Mouse (Mus musculus) spleen, adult 2 months (tissue): ENCODE results near the gene Sim2.

Experiments
- CTCF ChIP-seq: fragments of 200-500 bp; IDR thresholded peaks from 2 replicates; pipeline ENCODE4 v1.5.1; 2011; ENCODE audit warnings: mild to moderate bottlenecking, inconsistent platforms; ENCODE audit not compliant: insufficient read depth, insufficient read length, insufficient replicate concordance; ENCODE audit errors: extremely low read depth
- POLR2A ChIP-seq: fragments of 200-500 bp; IDR thresholded peaks from 2 replicates; pipeline ENCODE4 v1.6.1; 2011; ENCODE audit warnings: low read depth, low read length, inconsistent platforms

GRCm38 (mm10) chr16:94088226-94088748 is 3.6 kb downstream of the Sim2 start:
- TF ChIP-seq POLR2A (no peak), CTCF (no peak)
